Mouse (Mus musculus) heart, embryonic 11.5 days (tissue): ENCODE measurements around the gene Creg2. TPM values are rescaled to one million over a fixed set of nuclear protein-coding genes. Genes with fewer than 3 reads are reported as not detected.

Source experiments
- ATAC-seq: fragments of 200-750 bp; cut with Nextera tagmentation; replicated peaks from 2 replicates; pipeline ENCODE4 v1.8.0; 2017; ENCODE audit warnings: moderate library complexity; ENCODE audit not compliant: insufficient number of reproducible peaks, low FRiP score, low TSS enrichment
- H3K27ac ChIP-seq: fragments of 300-500 bp; sonication (generic); 2 replicates; pipeline ENCODE4 v1.5.1; 2014; ENCODE audit warnings: mild to moderate bottlenecking, low read depth, low read length
- H3K27me3 ChIP-seq: fragments of 300-500 bp; sonication (generic); 2 replicates; pipeline ENCODE4 v1.6.1; 2014; ENCODE audit warnings: mild to moderate bottlenecking, low read length, mixed read lengths; ENCODE audit not compliant: control insufficient read depth, insufficient read depth
- H3K36me3 ChIP-seq: fragments of 300-500 bp; sonication (generic); 2 replicates; pipeline ENCODE4 v1.6.1; 2014; ENCODE audit warnings: mild to moderate bottlenecking, low read length, moderate library complexity, mixed read lengths; ENCODE audit not compliant: control insufficient read depth, insufficient read depth
- H3K4me1 ChIP-seq: fragments of 300-500 bp; sonication (generic); 2 replicates; pipeline ENCODE4 v1.6.1; 2014; ENCODE audit warnings: low read length; ENCODE audit not compliant: control insufficient read depth, insufficient read depth
- H3K4me2 ChIP-seq: fragments of 300-500 bp; sonication (generic); 2 replicates; pipeline ENCODE4 v1.6.1; 2014; ENCODE audit warnings: mild to moderate bottlenecking, moderate library complexity
- H3K4me3 ChIP-seq: fragments of 300-500 bp; sonication (generic); 2 replicates; pipeline ENCODE4 v1.5.1; 2014; ENCODE audit warnings: low read depth, low read length
- H3K9ac ChIP-seq: fragments of 300-500 bp; sonication (generic); 2 replicates; pipeline ENCODE4 v1.6.1; 2014; ENCODE audit warnings: mild to moderate bottlenecking, low read depth, low read length, moderate library complexity
- H3K9me3 ChIP-seq: fragments of 300-500 bp; sonication (generic); replicated peaks from 2 replicates; pipeline ENCODE4 v1.6.1; 2016; ENCODE audit warnings: low read length; ENCODE audit not compliant: control insufficient read depth
- WGBS: fragments of 180-500 bp; shearing (Covaris S2); extraction: QIAGEN DNeasy Blood & Tissue Kit; methylation state at CpG from one replicate; pipeline ENCODE4 v1.1.7; 2014; ENCODE audit not compliant: insufficient replicate concordance; 5-methylcytosine and 5-hydroxymethylcytosine counted together
- polyA plus RNA-seq: library from polyadenylated mRNA; unstranded; fragments of >200 nt; fragmentation: Nextera tagmentation; extraction: Ambion mirVana; gene quantifications from 2 replicates; pipeline ENCODE4 v1.2.1, GENCODE M21; 2014

Creg2 gene
- polyA plus RNA-seq, 1 experiment from 2014 or later: 0.03 TPM

GRCm38 (mm10) chr1:39578446-39578845 lies 72.8 kb downstream of the Creg2 start:
- no peak overlapping the region for H3K27ac ChIP-seq
- H3K9me3 ChIP-seq: no peaks in the 10 kb centered on the region
- no peak overlapping the region for H3K4me3 ChIP-seq
- 86% methylated on average over 5 of the region's 5 CpGs for WGBS
- H3K4me2 ChIP-seq: no peak overlapping the region
- H3K4me1 ChIP-seq: peaks cover 15% of the 10 kb centered on the region
- no peaks in the 10 kb centered on the region for H3K27me3 ChIP-seq
- no peak overlapping the region for H3K9ac ChIP-seq
- H3K36me3 ChIP-seq: no peaks in the 10 kb centered on the region
- ATAC-seq: no peak

- H3K27me3 ChIP-seq: no peaks in the 10 kb centered on the region
- H3K4me1 ChIP-seq: peaks cover 17% of the 10 kb centered on the region
- peak; percentile 94 for ATAC-seq
- peak within 1 kb of the TSS; percentile 92 for H3K27ac ChIP-seq
- peak within 1 kb of the TSS; percentile 76 for H3K4me2 ChIP-seq
- peak within 1 kb of the TSS; percentile 86 for H3K9ac ChIP-seq
- no peaks in the 10 kb centered on the region for H3K9me3 ChIP-seq
- no peaks in the 10 kb centered on the region for H3K36me3 ChIP-seq
- peak within 1 kb of the TSS; percentile 68 for H3K4me3 ChIP-seq
- WGBS: under 1% methylated on average over 48 of the region's 49 CpGs
Measured at GRCm38 (mm10) chr1:39577253-39577705, 74.0 kb downstream of the Creg2 start, which contains the start of gene Rnf149. TSS of gene Rnf149 (minus strand) at chr1:39577405.

- Histone ChIP-seq H3K27me3 (no peaks in the 10 kb centered on the region), H3K36me3 (no peaks in the 10 kb centered on the region), H3K27ac (peak overlapping the region; percentile 92), H3K4me1 (peaks cover 21% of the 10 kb centered on the region), H3K4me2 (peak overlapping the region; percentile 76), H3K9ac (peak overlapping the region; percentile 86), H3K9me3 (no peaks in the 10 kb centered on the region), H3K4me3 (peak overlapping the region; percentile 68)
- peak; percentile 67 for ATAC-seq
- WGBS: under 1% methylated on average over 72 of the region's 88 CpGs
Measured at GRCm38 (mm10) chr1:39576431-39577243, 74.6 kb downstream of the Creg2 start.

GRCm38 (mm10) chr1:39575778-39576375 lies 75.4 kb downstream of the Creg2 start:
- Histone ChIP-seq H3K36me3 (no peaks in the 10 kb centered on the region), H3K4me1 (peaks cover 22% of the 10 kb centered on the region), H3K27me3 (no peaks in the 10 kb centered on the region), H3K9ac (peak overlapping the region; percentile 86), H3K9me3 (no peaks in the 10 kb centered on the region), H3K27ac (peak overlapping the region; percentile 92; the same call in 1 of the 2 replicates), H3K4me2 (peak overlapping the region; percentile 76), H3K4me3 (peak overlapping the region; percentile 68)
- 12% methylated on average over 8 of the region's 8 CpGs for WGBS
- ATAC-seq: no peak

GRCm38 (mm10) chr1:39573890-39574289 lies 77.4 kb downstream of the Creg2 start:
- H3K4me3 ChIP-seq: no peak overlapping the region
- no peaks in the 10 kb centered on the region for H3K36me3 ChIP-seq
- H3K4me2 ChIP-seq: no peak overlapping the region
- no peak overlapping the region for H3K9ac ChIP-seq
- H3K9me3 ChIP-seq: no peaks in the 10 kb centered on the region
- H3K4me1 ChIP-seq: peaks cover 22% of the 10 kb centered on the region
- no peaks in the 10 kb centered on the region for H3K27me3 ChIP-seq
- H3K27ac ChIP-seq: no peak overlapping the region
- WGBS: 62% methylated on average over 7 of the region's 7 CpGs
- ATAC-seq: no peak

- no peak overlapping the region for H3K4me3 ChIP-seq
- WGBS: 38% methylated on average over 6 of the region's 6 CpGs
- no peak overlapping the region for H3K9ac ChIP-seq
- no peaks in the 10 kb centered on the region for H3K9me3 ChIP-seq
- ATAC-seq: no peak
- no peak overlapping the region for H3K27ac ChIP-seq
- no peaks in the 10 kb centered on the region for H3K27me3 ChIP-seq
- H3K4me1 ChIP-seq: peaks cover 19% of the 10 kb centered on the region; the same call in 1 of the 2 replicates
- no peak overlapping the region for H3K4me2 ChIP-seq
- no peaks in the 10 kb centered on the region for H3K36me3 ChIP-seq
Measured at GRCm38 (mm10) chr1:39571653-39572052, 79.6 kb downstream of the Creg2 start.

Other genes with a start within 250 kb of the Creg2 start
- 11.4 and 12.2 TPM in 2 replicates for gene Tbc1d8, start 172.7 kb downstream of the Creg2 start, polyA plus RNA-seq
- 20.0 and 20.4 TPM in 2 replicates for gene Cnot11, start 116.5 kb downstream of the Creg2 start, polyA plus RNA-seq
- 19.0 TPM in 2 replicates for gene Rnf149, start 74.1 kb downstream of the Creg2 start, polyA plus RNA-seq
- gene Rfx8, start 69.5 kb upstream of the Creg2 start, polyA plus RNA-seq: 0.74 and 1.5 TPM in 2 replicates
- 1.1 and 1.3 TPM in 2 replicates for gene Gm3646, start 153.9 kb upstream of the Creg2 start, polyA plus RNA-seq
- gene Map4k4, start 249.4 kb upstream of the Creg2 start, polyA plus RNA-seq: 19.4 and 23.7 TPM in 2 replicates